ENCODE assay signal across 11 mouse cellular contexts in genomic region chr2:166544575-166545251, GRCm38 (mm10).
DNase-seq lines count a peak whose midpoint lies in the region; ATAC-seq and TF ChIP-seq lines count a peak whose summit lies in the region.
"Had no signal": no experiment of that assay in that cellular context is flagged by ENCODE, and none has a peak within 500 bp of the region (broad histone marks: within the 10 kb centered on the region; RNA-seq: fewer than 3 reads in every experiment).

No protein-coding gene starts in this region.

- H3K79me2 ChIP-seq in liver, adult 2 months (ENCODE audit: control insufficient read depth, insufficient read depth, low read length) = no peaks in the 10 kb centered on the region

- no peaks in the 10 kb centered on the region for H3K4me1 ChIP-seq in liver, adult 2 months (ENCODE audit: control insufficient read depth, insufficient read depth, low read length)
- no peaks in the 10 kb centered on the region; the same call in 1 of the 2 replicates for H3K4me1 ChIP-seq in liver, embryonic 11.5 days (replicated peaks; ENCODE audit: control insufficient read depth, insufficient read depth, low read length)
- H3K4me1 ChIP-seq in ES-Bruce4 (ENCODE audit: control insufficient read depth, insufficient read depth, low read length) = no peaks in the 10 kb centered on the region

- peak; percentile 88 for ATAC-seq in frontal cortex, adult (ENCODE audit: low TSS enrichment)
- ATAC-seq in liver, embryonic 11.5 days (replicated peaks; ENCODE audit: low FRiP score) = no peak
- ATAC-seq: forebrain, embryonic 14.5 days had no signal

- TF ChIP-seq EP300 in ES-Bruce4 (IDR thresholded peaks at IDR 0.05; ENCODE audit: insufficient read depth, low read depth, low read length) = no peak

- no peaks in the 10 kb centered on the region for H3K27me3 ChIP-seq in liver, adult 2 months (ENCODE audit: control insufficient read depth, insufficient read depth, low read length)
- no peaks in the 10 kb centered on the region for H3K27me3 ChIP-seq in liver, embryonic 11.5 days (replicated peaks; ENCODE audit: control insufficient read depth, insufficient read depth, low read length)
- H3K27me3 ChIP-seq in ES-Bruce4 (ENCODE audit: control insufficient read depth, insufficient read depth, low read length, poor library complexity, severe bottlenecking) = no peaks in the 10 kb centered on the region
- H3K27me3 ChIP-seq: heart, embryonic 15.5 days had no signal

- WGBS in liver, adult 2 months = 53% methylated on average over 7 of the region's 7 CpGs
- 43% methylated on average over 7 of the region's 7 CpGs for WGBS in liver, embryonic 11.5 days

- H3K27ac ChIP-seq in liver, adult 2 months (replicated peaks; ENCODE audit: insufficient read depth, low read depth, low read length) = no peak overlapping the region
- no peak overlapping the region for H3K27ac ChIP-seq in liver, embryonic 11.5 days (ENCODE audit: low read depth, low read length)
- H3K27ac ChIP-seq in ES-Bruce4 (ENCODE audit: insufficient read depth, low read length) = no peak overlapping the region
- H3K27ac ChIP-seq: heart, embryonic 15.5 days had no signal

- TF ChIP-seq CTCF in liver, adult 2 months (IDR thresholded peaks at IDR 0.05; ENCODE audit: low read depth, low read length) = peak; percentile 19; the same call in 1 of the 2 replicates
- TF ChIP-seq CTCF in ES-Bruce4 (IDR thresholded peaks at IDR 0.05; ENCODE audit: low read depth, low read length) = peak; percentile 54

- H3K9ac ChIP-seq in liver, adult 2 months (ENCODE audit: low read depth, low read length) = no peak overlapping the region
- no peak overlapping the region for H3K9ac ChIP-seq in liver, embryonic 11.5 days (ENCODE audit: low read depth, low read length)
- no peak overlapping the region for H3K9ac ChIP-seq in ES-Bruce4 (ENCODE audit: low read depth, poor library complexity, severe bottlenecking)
- H3K9ac ChIP-seq: heart, embryonic 15.5 days had no signal

- no peak for DNase-seq in frontal cortex, postnatal 10 days (ENCODE audit: low spot score in 2 of 2)
- DNase-seq in liver, adult 2 months (ENCODE audit: extremely low read depth, low read depth, low spot score) = no peak
- DNase-seq in liver, embryonic 11.5 days (ENCODE audit: low spot score) = no peak
- peak; percentile 22 for DNase-seq in layer of hippocampus, adult 9-10 months (ENCODE audit: low spot score)
- no peak for DNase-seq in gastrocnemius, adult 18-20 months (ENCODE audit: low spot score)
- DNase-seq in embryo, embryonic 9.5 days (ENCODE audit: extremely low spot score) = no peak
- DNase-seq: kidney, postnatal 36 days had no signal

- no peaks in the 10 kb centered on the region for H3K36me3 ChIP-seq in liver, adult 2 months (ENCODE audit: control insufficient read depth, insufficient read depth, low read length)
- H3K36me3 ChIP-seq in liver, embryonic 11.5 days (ENCODE audit: control insufficient read depth, insufficient read depth, low read length) = no peaks in the 10 kb centered on the region
- H3K36me3 ChIP-seq in ES-Bruce4 (ENCODE audit: control insufficient read depth, insufficient read depth, low read length, poor library complexity, severe bottlenecking) = no peaks in the 10 kb centered on the region
- H3K36me3 ChIP-seq: heart, embryonic 15.5 days had no signal

- no peak overlapping the region for H3K4me2 ChIP-seq in liver, embryonic 11.5 days
- H3K4me2 ChIP-seq: heart, embryonic 15.5 days had no signal

- TF ChIP-seq POLR2A in liver, adult 2 months (IDR thresholded peaks at IDR 0.05; ENCODE audit: extremely low read depth, insufficient read depth, low read length) = no peak
- TF ChIP-seq POLR2A in ES-Bruce4 (IDR thresholded peaks at IDR 0.05; ENCODE audit: insufficient read depth, low read length) = no peak

- H3K4me3 ChIP-seq in liver, adult 2 months (ENCODE audit: insufficient read depth, low read depth, low read length) = no peak overlapping the region
- H3K4me3 ChIP-seq in liver, embryonic 11.5 days (ENCODE audit: low read depth, low read length) = no peak overlapping the region
- no peak overlapping the region for H3K4me3 ChIP-seq in ES-Bruce4 (ENCODE audit: low read depth, low read length)
- H3K4me3 ChIP-seq: heart, embryonic 15.5 days had no signal

- no peaks in the 10 kb centered on the region for H3K9me3 ChIP-seq in liver, embryonic 11.5 days (ENCODE audit: control insufficient read depth, low read length)
- 0 out of 2 replicates have a peak, but pooled peaks cover 3% of the 10 kb centered on the region for H3K9me3 ChIP-seq in ES-Bruce4 (replicated peaks; ENCODE audit: control insufficient read depth, insufficient read depth, low read length, poor library complexity, severe bottlenecking)
- H3K9me3 ChIP-seq: heart, embryonic 15.5 days had no signal
